Mouse (Mus musculus): ENCODE results near the gene Rhox4c. TPM values are rescaled to one million over a fixed set of nuclear protein-coding genes. Genes with fewer than 3 reads are reported as not detected.
"Not testable (repeated sequence)": the region's sequence is repeated elsewhere in the genome, so short reads cannot be mapped to it uniquely, and the experiment has no call there.

The Rhox4c gene
- not detected for total RNA-seq (2021)
- long read RNA-seq, experiment 1: 0 reads
- long read RNA-seq, experiment 2: 0 reads

DNA sequence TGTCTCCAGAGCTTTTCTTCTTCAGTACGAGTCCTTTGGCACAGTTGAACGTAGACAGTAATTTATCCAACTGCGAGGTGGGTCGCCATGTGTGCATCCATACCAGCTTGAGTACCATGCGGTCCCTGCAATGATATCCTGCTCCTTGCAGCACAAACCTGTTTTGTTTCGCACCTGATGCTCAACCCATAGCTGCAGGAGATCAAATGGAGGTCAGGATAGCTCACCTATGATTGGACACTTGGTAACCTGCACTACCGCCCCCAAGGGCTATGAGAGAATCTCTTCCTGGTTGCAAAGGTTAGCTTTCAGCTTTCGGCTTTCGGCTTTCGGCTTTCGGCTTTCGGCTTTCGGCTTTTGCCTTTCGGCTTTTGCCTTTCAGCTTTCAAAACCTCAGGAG, at the start of gene Rhox4c:
Rhox4c (plus strand) TSS at position 301 of the 400 bp plus-strand sequence.
- intact Hi-C loops (cut with DNase I): not testable (repeated sequence)

DNA sequence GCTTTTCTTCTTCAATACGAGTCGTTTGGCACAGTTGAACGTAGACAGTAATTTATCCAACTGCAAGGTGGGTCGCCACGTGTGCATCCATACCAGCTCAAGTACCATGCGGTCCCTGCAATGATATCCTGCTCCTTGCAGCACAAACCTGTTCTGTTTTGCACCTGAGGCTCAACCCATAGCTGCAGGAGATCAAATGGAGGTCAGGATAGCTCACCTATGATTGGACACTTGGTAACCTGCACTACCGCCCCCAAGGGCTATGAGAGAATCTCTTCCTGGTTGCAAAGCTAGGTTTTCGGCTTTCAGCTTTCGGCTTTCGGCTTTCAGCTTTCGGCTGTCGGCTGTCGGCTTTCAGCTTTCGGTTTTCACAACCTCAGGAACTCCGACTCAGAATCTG, 47.9 kb upstream of the Rhox4c start, which contains the start of gene Rhox4b:
Rhox4b (plus strand) TSS at position 301 of the 400 bp plus-strand sequence.
- intact Hi-C loops (cut with DNase I); DNase-seq: not testable (repeated sequence)

More for the DNA sequence above, at the start of gene Rhox4c:
- not testable (repeated sequence) for DNase-seq

DNA sequence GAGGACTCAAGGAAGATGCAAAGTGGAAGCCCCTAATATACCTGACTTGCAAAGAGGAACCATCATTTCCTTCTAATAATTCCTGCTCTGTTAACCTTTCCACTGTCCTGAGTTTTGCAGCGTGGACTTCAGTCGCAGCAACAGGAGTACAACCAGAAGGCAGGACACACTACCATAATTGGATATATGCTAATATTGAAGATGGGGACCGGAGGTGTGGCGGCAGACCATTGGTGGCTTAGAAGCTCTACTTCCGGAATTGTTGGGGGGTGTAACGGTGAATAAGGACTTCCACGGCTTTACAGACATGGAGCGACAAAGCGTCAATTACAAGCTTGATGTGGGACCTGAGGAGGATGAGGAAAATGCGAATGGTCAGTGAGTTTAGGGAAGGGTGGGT, 26.8 kb upstream of the Rhox4c start, which contains the start of gene Rhox2c:
Rhox2c (plus strand) TSS at position 301 of the 400 bp plus-strand sequence.
- intact Hi-C loops (cut with DNase I): not testable (repeated sequence)

DNA sequence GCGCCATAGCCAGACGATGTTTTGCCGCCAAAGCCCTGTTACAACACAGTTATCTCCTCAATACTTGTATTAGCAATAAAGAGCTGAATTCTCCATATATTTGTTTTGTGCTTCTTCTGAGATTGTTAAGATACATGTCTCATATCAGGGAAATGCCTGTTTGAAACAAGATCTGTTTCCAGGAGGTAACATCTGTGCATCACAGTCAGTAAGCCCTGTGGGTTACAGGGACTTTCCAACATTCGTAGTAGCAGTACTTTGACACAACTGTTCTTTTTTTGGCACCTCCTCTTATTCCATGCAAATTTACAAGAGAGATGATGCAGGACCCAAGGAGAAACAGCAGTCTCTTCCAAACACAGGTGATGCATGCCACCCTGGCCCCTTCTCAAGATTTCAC, 21.9 kb upstream of the Rhox4c start, which contains the start of gene Rhox3c:
Rhox3c (plus strand) TSS at position 301 of the 400 bp plus-strand sequence.
- intact Hi-C loops (cut with DNase I); DNase-seq: not testable (repeated sequence)

More for the DNA sequence above, 26.8 kb upstream of the Rhox4c start, which contains the start of gene Rhox2c:
- DNase-seq: not testable (repeated sequence)

DNA sequence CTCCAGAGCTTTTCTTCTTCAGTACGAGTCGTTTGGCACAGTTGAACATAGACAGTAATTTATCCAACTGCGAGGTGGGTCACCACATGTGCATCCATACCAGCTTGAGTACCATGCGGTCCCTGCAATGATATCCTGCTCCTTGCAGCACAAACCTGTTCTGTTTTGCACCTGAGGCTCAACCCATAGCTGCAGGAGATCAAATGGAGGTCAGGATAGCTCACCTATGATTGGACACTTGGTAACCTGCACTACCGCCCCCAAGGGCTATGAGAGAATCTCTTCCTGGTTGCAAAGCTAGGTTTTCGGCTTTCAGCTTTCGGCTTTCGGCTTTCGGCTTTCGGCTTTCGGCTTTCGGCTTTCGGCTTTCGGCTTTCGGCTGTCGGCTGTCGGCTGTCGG, 33.9 kb downstream of the Rhox4c start, which contains the start of gene Rhox4d:
Rhox4d (plus strand) TSS at position 301 of the 400 bp plus-strand sequence.
- intact Hi-C loops (cut with DNase I); DNase-seq: not testable (repeated sequence)

DNA sequence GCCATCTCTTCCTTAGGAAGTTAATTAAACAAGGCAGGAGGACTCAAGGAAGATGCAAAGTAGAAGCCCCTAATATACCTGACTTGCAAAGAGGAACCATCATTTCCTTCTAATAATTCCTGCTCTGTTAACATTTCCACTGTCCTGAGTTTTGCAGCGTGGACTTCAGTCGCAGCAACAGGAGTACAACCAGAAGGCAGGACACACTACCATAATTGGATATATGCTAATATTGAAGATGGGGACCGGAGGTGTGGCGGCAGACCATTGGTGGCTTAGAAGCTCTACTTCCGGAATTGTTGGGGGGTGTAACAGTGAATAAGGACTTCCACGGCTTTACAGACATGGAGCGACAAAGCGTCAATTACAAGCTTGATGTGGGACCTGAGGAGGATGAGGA, 50.0 kb downstream of the Rhox4c start, which contains the start of gene Rhox2e:
Rhox2e (plus strand) TSS at position 301 of the 400 bp plus-strand sequence.
- intact Hi-C loops (cut with DNase I); DNase-seq: not testable (repeated sequence)

Other genes with a start within 250 kb of the Rhox4c start
- not detected for gene Rhox2a, start 235.4 kb upstream of the Rhox4c start, total RNA-seq (2021)
- gene Rhox3a, start 230.4 kb upstream of the Rhox4c start, total RNA-seq (2021): not detected
- not detected for gene Rhox4a, start 215.0 kb upstream of the Rhox4c start, total RNA-seq (2021)
- gene Rhox3a2, start 100.3 kb upstream of the Rhox4c start, total RNA-seq (2021): not detected
- gene Rhox4a2, start 89.5 kb upstream of the Rhox4c start, total RNA-seq (2021): not detected
- gene Rhox2b, start 68.3 kb upstream of the Rhox4c start, total RNA-seq (2021): not detected
- not detected for gene Rhox4b, start 47.8 kb upstream of the Rhox4c start, total RNA-seq (2021)
- gene Rhox2c, start 26.7 kb upstream of the Rhox4c start, total RNA-seq (2021): not detected
- gene Rhox3c, start 21.8 kb upstream of the Rhox4c start, total RNA-seq (2021): not detected
- gene Rhox2d, start 13.1 kb downstream of the Rhox4c start, total RNA-seq (2021): not detected
- not detected for gene Rhox4d, start 34.0 kb downstream of the Rhox4c start, total RNA-seq (2021)
- not detected for gene Rhox2e, start 50.1 kb downstream of the Rhox4c start, total RNA-seq (2021)
- gene Rhox3e, start 61.7 kb downstream of the Rhox4c start, total RNA-seq (2021): under 1 TPM in 1 of 2 experiments, not detected in 1; 0.76 TPM
- gene Rhox4e, start 77.1 kb downstream of the Rhox4c start, total RNA-seq (2021): not detected
- not detected for gene Rhox2f, start 91.1 kb downstream of the Rhox4c start, total RNA-seq (2021)
- not detected for gene Rhox3f, start 100.7 kb downstream of the Rhox4c start, total RNA-seq (2021)
- gene Rhox4f, start 127.4 kb downstream of the Rhox4c start, total RNA-seq (2021): not detected
- not detected for gene Rhox3g, start 148.3 kb downstream of the Rhox4c start, total RNA-seq (2021)
- gene Rhox2g, start 163.1 kb downstream of the Rhox4c start, total RNA-seq (2021): not detected
- not detected for gene Rhox4g, start 171.0 kb downstream of the Rhox4c start, total RNA-seq (2021)
- gene Rhox3h, start 188.4 kb downstream of the Rhox4c start, total RNA-seq (2021): not detected
- gene Rhox2h, start 192.9 kb downstream of the Rhox4c start, total RNA-seq (2021): not detected